Mouse (Mus musculus) gastrocnemius, postnatal 10 days (tissue): ENCODE measurements at regions not wholly inside any gene's neighbourhood (a gene's known extent, or its start where the extent isn't known, plus 50 kb on each side); places are given as distances from the start of the nearest gene placed in this dataset.
A peak's percentile ranks its signal among the peaks of the same experiment; 100 is the strongest.

ENCODE experiments used
- DNase-seq: peaks from one replicate; pipeline ENCODE4 v3.0.0; 2021; ENCODE audit warnings: mixed read lengths

DNA sequence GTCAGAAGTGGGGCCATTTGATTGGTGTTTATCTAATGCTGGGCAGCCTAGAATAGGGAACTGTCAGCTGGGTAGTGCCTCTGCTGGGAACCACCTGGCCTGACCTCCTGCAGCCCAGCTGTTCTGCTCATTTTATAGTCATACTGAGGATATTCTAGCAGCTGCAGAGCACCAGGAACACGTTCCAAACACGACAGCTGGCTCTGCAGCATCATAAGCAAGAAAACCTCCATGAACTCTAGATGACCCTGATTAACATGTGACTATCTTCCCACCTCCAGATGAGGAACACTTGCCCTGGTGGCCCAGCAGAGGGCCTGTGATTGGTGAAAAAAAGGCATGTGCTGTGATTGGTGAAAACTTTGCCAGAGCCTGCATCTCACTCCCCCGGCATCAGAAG, 210.6 kb upstream of the Ano5 start:
- DNase-seq = peak; percentile 17

DNA sequence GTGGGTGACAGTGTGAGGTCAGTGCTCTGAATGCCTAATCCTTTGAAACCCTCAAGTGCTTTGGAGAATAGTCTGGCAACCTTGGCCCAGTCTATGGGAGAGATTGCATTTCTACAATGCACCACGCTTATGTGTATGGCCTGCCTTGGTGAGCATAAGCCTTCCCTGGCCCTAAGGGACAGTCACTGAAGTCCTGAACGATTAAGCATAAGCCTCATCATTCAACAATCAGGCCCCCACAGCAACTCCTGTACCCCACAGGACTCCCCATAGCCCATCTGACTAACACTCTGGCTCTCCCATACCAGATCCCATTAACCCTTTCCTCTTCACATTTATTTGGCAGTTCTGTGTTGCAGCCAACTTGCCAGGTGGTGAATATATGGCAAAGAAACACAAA, 203.1 kb upstream of the Ano5 start:
- DNase-seq = no peak

DNA sequence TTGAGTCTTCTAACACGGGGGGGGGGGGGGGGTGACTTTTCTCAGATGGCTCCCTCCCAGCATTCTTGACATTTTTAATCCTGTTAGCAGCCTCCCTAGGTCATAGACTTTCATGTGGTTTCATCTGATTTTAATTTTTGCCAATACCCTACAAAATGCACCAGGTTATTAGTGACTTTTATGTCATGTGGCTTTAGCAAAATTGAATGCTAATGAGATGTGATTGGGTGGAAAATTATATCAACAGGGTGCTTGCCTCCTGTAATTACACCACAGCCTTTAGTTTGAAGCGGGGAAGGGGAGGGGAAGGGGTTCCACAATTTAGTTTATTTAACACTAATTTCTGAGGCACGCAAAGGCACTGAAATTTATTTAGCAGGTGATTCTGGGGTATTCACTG, 200.6 kb upstream of the Ano5 start:
- DNase-seq = no peak

DNA sequence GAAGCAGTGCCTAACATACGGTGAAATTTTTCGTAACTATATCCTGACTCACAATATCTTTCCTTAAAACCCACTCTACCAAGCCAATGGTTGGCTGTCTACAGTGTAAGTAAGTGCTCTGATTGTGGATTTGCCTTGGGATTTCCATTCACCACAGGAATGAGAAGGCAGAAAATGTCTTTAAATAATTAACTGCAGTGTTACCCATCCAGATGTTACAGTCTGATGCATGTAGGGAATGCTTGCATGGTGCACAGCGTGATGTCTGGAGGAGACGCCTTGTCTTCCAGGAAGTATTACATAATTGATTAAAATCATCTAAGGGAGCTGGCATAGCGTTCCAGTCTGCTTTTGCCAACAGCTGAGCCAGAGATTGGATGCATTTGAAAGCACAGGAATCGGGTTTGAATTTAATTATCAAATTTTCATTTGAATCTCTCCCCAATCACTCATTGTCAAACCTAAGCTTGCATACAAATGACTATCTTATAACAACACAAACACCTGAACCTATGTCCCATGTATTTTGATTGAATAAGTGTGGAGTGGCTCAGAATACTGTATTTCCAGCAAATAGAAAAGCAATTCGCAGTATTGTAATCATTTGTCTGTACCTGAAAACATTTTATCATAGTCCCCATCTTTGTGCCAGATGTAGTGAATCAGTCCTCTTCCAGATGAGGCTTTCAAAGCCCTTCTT, 170.8 kb upstream of the Ano5 start:
- no peak for DNase-seq

DNA sequence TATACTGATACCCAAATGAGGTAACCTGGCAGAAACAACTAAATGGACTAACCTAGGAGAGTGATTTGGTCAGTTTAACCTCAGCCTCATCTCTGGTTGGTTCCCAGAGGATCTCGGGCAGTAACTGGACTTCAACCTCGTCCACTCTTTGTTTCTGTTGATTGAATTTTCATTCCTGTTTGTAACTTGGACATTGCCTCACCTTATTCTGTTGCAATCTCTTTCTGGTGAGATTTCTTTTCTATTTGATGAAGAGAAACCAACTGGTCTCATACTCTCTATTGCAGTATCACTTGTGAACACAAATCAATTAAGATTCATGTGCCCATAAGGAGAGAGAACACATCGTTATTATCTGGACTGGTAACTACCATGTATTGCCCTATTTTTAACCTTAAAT, 163.3 kb upstream of the Ano5 start:
- DNase-seq = no peak

DNA sequence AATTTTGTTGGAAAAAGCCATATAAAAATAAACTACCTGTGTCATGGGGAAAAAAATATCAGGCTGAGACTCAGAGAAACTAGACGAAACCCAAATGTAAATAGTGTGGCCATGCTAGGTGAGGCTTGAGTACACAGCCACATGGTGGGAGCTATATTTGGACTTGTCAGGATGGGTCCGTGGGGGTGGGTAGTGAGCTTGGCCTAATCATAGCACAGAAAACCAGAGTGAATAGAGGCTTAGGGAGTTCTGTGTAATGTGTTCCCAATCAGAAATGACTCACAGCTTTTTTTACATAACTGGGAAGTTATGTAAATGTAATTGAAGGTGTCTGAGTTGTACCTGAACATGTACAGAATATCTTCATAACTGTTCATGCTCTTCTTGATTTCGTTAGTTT, 150.7 kb upstream of the Ano5 start:
- DNase-seq = no peak

DNA sequence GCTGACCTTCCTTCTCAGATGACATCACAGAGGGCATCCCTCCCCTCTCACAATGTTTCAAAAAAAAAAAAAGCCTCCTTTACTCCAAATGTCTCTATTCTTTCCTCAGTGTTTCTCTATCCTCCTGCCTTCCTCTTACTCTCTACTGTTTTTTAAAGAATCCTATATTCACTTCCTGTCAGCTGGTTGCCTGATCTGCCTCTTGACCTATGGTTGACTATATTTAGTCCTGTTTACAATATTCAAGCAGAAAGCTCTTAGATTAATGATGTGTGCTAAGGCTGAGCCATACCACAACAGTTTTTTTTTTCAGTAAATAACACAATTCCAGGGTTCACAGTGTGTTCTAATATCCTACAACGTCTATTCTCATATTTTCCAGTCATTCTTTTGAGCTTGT, 133.2 kb upstream of the Ano5 start:
- DNase-seq = no peak
